Mouse (Mus musculus): ENCODE data around the gene Acad11. TPM values are rescaled to one million over a fixed set of nuclear protein-coding genes. Genes with fewer than 3 reads are reported as not detected.

Acad11 gene
- total and polyA plus RNA-seq, 2 experiments from 2014 or later = 17.4 to 58.5 TPM

GRCm38 (mm10) chr9:104034231-104034630 is 28.9 kb upstream of the Acad11 start:
- no peaks in the 10 kb centered on the region for H3K4me1 ChIP-seq (ENCODE audit: control insufficient read depth, insufficient read depth)
- DNase-seq (ENCODE audit: low spot score) = no peak

GRCm38 (mm10) chr9:104034718-104035117 is 28.5 kb upstream of the Acad11 start:
- H3K4me3 ChIP-seq (ENCODE audit: low read depth, low read length) = no peak overlapping the region
- ATAC-seq (ENCODE audit: insufficient read depth, low read depth) (no peak), DNase-seq (ENCODE audit: low spot score) (no peak)
- no peak overlapping the region for H3K27ac ChIP-seq (ENCODE audit: low read depth)
- H3K9ac ChIP-seq (replicated peaks; ENCODE audit: low read depth, low read length) = no peak overlapping the region
- no peak overlapping the region for H3K4me2 ChIP-seq (ENCODE audit: low read depth, low read length)
- peaks cover 18% of the 10 kb centered on the region for H3K36me3 ChIP-seq (replicated peaks; ENCODE audit: control insufficient read depth, insufficient read depth, low read length)
- no peaks in the 10 kb centered on the region for H3K9me3 ChIP-seq (replicated peaks; ENCODE audit: control insufficient read depth, low read length)
- no peaks in the 10 kb centered on the region for H3K27me3 ChIP-seq (ENCODE audit: control insufficient read depth, insufficient read depth, low read length)
- TF ChIP-seq CTCF (IDR thresholded peaks at IDR 0.05; ENCODE audit: low read depth) (no peak), EP300 (IDR thresholded peaks at IDR 0.05; ENCODE audit: low read depth) (no peak)
- 85% methylated on average over 6 of the region's 6 CpGs for WGBS
- no peaks in the 10 kb centered on the region for H3K4me1 ChIP-seq (ENCODE audit: control insufficient read depth, insufficient read depth)

More at GRCm38 (mm10) chr9:104034231-104034630, 28.9 kb upstream of the Acad11 start:
- Histone ChIP-seq H3K4me3 (ENCODE audit: low read depth, low read length) (no peak overlapping the region), H3K9me3 (replicated peaks; ENCODE audit: control insufficient read depth, low read length) (no peaks in the 10 kb centered on the region), H3K27ac (ENCODE audit: low read depth) (no peak overlapping the region), H3K4me2 (ENCODE audit: low read depth, low read length) (no peak overlapping the region), H3K36me3 (replicated peaks; ENCODE audit: control insufficient read depth, insufficient read depth, low read length) (peaks cover 18% of the 10 kb centered on the region), H3K27me3 (ENCODE audit: control insufficient read depth, insufficient read depth, low read length) (no peaks in the 10 kb centered on the region), H3K9ac (replicated peaks; ENCODE audit: low read depth, low read length) (no peak overlapping the region)
- TF ChIP-seq CTCF (IDR thresholded peaks at IDR 0.05; ENCODE audit: low read depth) = no peak
- TF ChIP-seq EP300 (IDR thresholded peaks at IDR 0.05; ENCODE audit: low read depth) = no peak
- 74% methylated on average over 8 of the region's 8 CpGs for WGBS
- ATAC-seq (ENCODE audit: insufficient read depth, low read depth) = no peak

GRCm38 (mm10) chr9:104035261-104036015 is 27.7 kb upstream of the Acad11 start:
- no peaks in the 10 kb centered on the region for H3K9me3 ChIP-seq (replicated peaks; ENCODE audit: control insufficient read depth, low read length)
- peak; percentile 78 for ATAC-seq (ENCODE audit: insufficient read depth, low read depth)
- no peak overlapping the region for H3K4me2 ChIP-seq (ENCODE audit: low read depth, low read length)
- H3K9ac ChIP-seq (replicated peaks; ENCODE audit: low read depth, low read length) = no peak overlapping the region
- 53% methylated on average over 24 of the region's 24 CpGs for WGBS
- H3K4me1 ChIP-seq (ENCODE audit: control insufficient read depth, insufficient read depth) = no peaks in the 10 kb centered on the region
- H3K27ac ChIP-seq (ENCODE audit: low read depth) = no peak overlapping the region
- DNase-seq (ENCODE audit: low spot score) = peak; percentile 50
- no peaks in the 10 kb centered on the region for H3K27me3 ChIP-seq (ENCODE audit: control insufficient read depth, insufficient read depth, low read length)
- no peak for TF ChIP-seq EP300 (IDR thresholded peaks at IDR 0.05; ENCODE audit: low read depth)
- peak; percentile 77 for TF ChIP-seq CTCF (IDR thresholded peaks at IDR 0.05; ENCODE audit: low read depth)
- H3K4me3 ChIP-seq (ENCODE audit: low read depth, low read length) = no peak overlapping the region
- H3K36me3 ChIP-seq (replicated peaks; ENCODE audit: control insufficient read depth, insufficient read depth, low read length) = peaks cover 14% of the 10 kb centered on the region; the same call in 1 of the 2 replicates

- TF ChIP-seq EP300 (IDR thresholded peaks at IDR 0.05; ENCODE audit: low read depth) (no peak), CTCF (IDR thresholded peaks at IDR 0.05; ENCODE audit: low read depth) (no peak)
- Histone ChIP-seq H3K4me2 (ENCODE audit: low read depth, low read length) (no peak overlapping the region), H3K36me3 (replicated peaks; ENCODE audit: control insufficient read depth, insufficient read depth, low read length) (peaks cover 14% of the 10 kb centered on the region), H3K9ac (replicated peaks; ENCODE audit: low read depth, low read length) (no peak overlapping the region), H3K4me1 (ENCODE audit: control insufficient read depth, insufficient read depth) (no peaks in the 10 kb centered on the region), H3K4me3 (ENCODE audit: low read depth, low read length) (no peak overlapping the region), H3K27me3 (ENCODE audit: control insufficient read depth, insufficient read depth, low read length) (no peaks in the 10 kb centered on the region), H3K9me3 (replicated peaks; ENCODE audit: control insufficient read depth, low read length) (no peaks in the 10 kb centered on the region), H3K27ac (ENCODE audit: low read depth) (peak overlapping the region; percentile 24)
- ATAC-seq (ENCODE audit: insufficient read depth, low read depth) (no peak; the same call in 1 of the 2 replicates), DNase-seq (ENCODE audit: low spot score) (peak; percentile 11)
- WGBS = 67% methylated on average over 13 of the region's 13 CpGs
Observed at GRCm38 (mm10) chr9:104038266-104038665, 24.9 kb upstream of the Acad11 start.

GRCm38 (mm10) chr9:104039031-104039695 is 24.0 kb upstream of the Acad11 start:
- TF ChIP-seq EP300 (IDR thresholded peaks at IDR 0.05; ENCODE audit: low read depth) (no peak), CTCF (IDR thresholded peaks at IDR 0.05; ENCODE audit: low read depth) (no peak)
- Histone ChIP-seq H3K9me3 (replicated peaks; ENCODE audit: control insufficient read depth, low read length) (no peaks in the 10 kb centered on the region), H3K27me3 (ENCODE audit: control insufficient read depth, insufficient read depth, low read length) (no peaks in the 10 kb centered on the region), H3K4me1 (ENCODE audit: control insufficient read depth, insufficient read depth) (no peaks in the 10 kb centered on the region), H3K36me3 (replicated peaks; ENCODE audit: control insufficient read depth, insufficient read depth, low read length) (peaks cover 12% of the 10 kb centered on the region), H3K27ac (ENCODE audit: low read depth) (no peak overlapping the region), H3K4me2 (ENCODE audit: low read depth, low read length) (no peak overlapping the region), H3K9ac (replicated peaks; ENCODE audit: low read depth, low read length) (no peak overlapping the region), H3K4me3 (ENCODE audit: low read depth, low read length) (no peak overlapping the region)
- ATAC-seq (ENCODE audit: insufficient read depth, low read depth) (no peak), DNase-seq (ENCODE audit: low spot score) (no peak)
- WGBS = 90% methylated on average over 21 of the region's 21 CpGs
